Mouse (Mus musculus): Measurements from ENCODE around the gene Rhoh.
A peak's percentile ranks its signal among the peaks of the same experiment; 100 is the strongest.

Rhoh gene

DNA sequence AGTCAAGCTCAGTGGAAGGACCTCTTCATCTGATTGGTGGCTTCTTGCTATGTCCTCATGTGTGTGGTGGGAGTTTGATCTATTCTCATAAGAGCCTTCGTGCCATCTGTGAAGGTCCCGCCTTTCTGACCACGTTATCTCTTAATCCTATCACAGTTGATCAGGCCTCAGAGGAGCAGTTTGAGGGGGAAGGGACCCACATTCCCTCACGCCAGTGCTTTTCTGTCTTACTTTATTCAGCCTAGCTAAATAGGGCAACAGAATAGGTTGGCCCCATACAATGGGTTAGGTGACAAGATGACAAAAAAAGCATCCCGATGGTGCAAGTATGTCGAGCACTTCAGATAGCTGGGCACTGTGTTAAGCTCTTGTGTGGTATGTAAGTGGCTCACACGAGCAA lies 34.8 kb downstream of the Rhoh start:
- DNase-seq = no peak

DNA sequence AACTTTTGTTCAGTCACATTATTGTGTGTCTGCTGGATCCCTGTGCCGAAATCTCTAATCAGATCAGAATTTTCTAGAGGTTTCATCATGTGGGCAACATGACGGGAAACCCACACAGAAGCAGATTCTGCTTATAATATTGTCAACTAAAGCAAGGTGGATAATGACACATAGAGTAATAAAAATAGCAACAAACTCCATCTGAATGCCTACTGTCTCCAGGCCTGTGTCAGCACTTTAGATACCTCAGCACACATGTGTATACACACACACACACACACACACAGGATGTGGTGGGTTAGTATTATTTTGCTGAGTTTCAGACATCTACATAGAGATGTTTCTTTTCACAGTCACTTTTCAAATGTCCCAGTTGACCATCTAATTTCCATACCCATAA lies 36.7 kb downstream of the Rhoh start:
- DNase-seq = no peak

DNA sequence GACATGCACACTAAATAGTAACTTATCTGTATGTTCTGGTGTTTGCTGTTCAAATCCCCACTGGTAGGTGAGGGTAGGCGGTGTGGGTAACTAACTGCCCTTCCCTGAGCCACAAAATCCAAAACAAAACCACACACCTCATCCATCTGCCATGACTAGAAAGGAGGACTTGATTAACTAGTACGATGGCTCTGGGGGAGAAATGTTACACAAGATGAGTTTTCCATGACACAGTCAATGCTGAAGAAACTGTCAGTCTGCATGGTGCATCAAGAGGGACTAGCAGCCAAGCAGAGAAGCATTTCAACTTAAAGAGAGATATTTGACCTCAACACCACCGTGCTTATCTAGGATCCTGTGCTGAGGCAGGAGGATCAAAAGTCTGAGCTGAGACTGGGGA lies 37.7 kb downstream of the Rhoh start:
- DNase-seq = no peak

DNA sequence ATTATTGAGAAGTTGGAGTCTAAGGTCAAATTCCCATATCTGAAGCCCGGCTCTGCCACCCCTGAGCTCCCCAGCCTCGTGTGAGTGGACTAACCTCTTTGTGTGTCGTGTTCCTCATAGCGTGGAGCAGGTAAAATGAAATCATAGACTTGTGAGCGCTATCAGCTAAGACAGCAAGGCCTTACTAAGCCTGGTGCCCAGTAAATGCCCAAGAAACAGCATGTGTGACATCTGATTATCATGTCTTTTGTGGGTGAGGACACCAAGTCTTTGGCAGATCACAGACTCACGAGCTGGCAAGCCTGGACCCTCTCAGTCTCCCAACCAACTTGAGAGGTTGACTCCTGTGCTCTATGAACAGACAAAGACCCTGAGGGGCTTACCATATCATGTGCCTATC lies 39.1 kb downstream of the Rhoh start:
- DNase-seq = no peak

DNA sequence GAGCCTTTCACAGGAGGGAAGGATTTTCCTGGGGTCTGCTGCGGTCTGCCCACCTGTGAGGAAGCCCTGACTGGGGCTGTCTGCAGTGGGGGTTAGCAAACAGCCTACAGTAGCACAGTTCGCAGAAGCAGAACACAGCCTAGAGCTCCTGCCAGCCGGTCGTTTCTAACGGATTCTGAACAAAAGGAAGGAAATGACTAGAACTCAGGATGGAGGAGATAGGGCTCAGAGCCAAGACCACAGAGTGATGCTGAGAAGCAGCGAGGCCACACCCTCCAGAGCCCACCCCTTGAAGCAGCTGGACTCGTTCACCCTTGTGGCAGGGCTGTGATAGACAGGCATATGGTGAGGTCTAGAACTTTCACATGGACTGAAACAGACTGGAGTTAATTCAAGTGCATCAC lies 39.9 kb downstream of the Rhoh start:
- DNase-seq = peak; percentile 40 to 63

GRCm38 (mm10) chr5:65901868-65902418 lies 40.9 kb downstream of the Rhoh start:
- no peak for DNase-seq

- DNase-seq = no peak
These were observed 41.8 kb downstream of the Rhoh start for GRCm38 (mm10) chr5:65902811-65903210.

- no peak for DNase-seq
These were observed 43.5 kb downstream of the Rhoh start for GRCm38 (mm10) chr5:65904476-65904875.

DNA sequence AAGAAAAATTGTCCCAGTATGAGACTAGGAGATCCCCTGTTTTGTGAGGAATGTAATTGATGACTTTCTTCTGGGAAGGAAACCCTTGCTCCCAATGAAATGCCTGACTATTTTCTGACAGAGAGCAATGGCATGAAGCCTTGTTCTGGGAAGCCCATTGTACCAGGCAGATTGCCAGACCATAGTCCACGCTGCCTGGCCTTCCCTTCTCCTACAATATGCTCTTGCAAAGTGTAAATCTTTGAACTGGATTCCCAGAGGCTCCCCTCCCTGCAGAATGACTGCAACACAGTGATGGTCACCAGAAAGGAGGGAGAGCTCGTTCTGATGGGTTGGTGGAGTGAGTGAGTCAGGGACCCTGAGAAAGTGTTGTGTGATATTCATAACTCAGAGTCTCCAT lies 47.7 kb downstream of the Rhoh start:
- DNase-seq = no peak

DNA sequence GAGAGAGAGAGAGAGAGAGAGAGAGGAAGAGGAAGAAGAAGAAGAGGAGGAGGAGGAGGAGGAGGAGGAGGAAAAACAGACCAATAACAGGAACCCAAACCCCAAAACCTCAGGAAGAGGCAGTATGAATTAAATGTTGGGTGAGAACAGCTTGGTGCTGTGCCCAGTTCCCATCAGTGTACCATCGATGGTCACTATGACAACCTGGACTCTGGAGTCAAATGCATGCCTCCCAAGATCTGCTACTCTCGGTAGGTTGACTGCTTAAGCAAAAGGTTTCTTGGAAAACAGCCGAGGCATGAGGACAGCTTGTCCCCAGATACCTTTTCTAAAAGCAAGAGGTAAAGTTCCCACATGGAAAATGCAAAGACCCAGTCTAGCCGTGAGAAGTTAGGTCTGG lies 48.3 kb downstream of the Rhoh start:
- DNase-seq = no peak

DNA sequence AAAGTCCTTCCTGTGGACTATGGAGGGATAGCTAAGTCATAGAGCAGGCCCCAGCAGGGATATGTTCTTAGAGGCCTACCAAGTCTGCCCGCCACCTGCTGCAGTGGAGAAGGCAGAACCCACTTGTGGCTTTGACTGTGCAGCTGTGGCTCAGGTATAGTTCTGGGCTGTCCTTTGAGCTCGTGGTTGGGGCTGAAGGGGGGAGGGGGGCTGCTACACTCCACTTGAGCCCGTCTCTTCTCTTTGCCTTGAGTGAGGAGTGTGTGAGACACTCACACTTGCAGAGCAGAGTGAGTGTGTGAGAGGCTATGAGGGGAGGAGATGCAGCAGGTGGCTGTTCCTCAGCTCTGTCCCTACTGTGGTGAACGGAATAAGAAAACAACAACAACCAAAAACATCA lies 49.4 kb downstream of the Rhoh start:
- no peak for DNase-seq

GRCm38 (mm10) chr5:65911676-65912075 lies 50.7 kb downstream of the Rhoh start:
- peak in 1 of 2 experiments; percentile 8 for DNase-seq

GRCm38 (mm10) chr5:65912201-65912600 lies 51.2 kb downstream of the Rhoh start:
- DNase-seq = no peak

GRCm38 (mm10) chr5:65913126-65913525 lies 52.1 kb downstream of the Rhoh start:
- DNase-seq = no peak

- no peak for DNase-seq
These were observed 53.3 kb downstream of the Rhoh start for GRCm38 (mm10) chr5:65914342-65914741.

DNA sequence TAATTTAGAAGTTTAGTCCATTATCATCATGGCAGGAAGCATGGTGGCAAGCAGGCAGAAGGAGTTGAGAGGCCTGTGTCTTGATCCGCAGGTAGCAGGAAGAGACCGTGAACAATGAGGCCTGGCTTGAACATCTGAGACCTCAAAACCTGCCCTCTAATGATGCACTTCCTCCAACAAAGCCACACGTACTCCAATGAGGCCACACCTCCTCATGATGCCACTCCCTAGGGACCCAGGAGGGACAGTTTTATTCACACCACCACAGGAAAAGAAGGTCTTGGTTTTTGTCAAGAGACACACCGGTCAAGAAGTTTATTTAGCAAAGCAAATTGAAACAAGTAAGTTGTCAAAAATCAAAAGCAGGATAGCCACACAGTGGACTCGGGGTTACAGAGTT lies 55.9 kb downstream of the Rhoh start:
- DNase-seq = no peak

DNA sequence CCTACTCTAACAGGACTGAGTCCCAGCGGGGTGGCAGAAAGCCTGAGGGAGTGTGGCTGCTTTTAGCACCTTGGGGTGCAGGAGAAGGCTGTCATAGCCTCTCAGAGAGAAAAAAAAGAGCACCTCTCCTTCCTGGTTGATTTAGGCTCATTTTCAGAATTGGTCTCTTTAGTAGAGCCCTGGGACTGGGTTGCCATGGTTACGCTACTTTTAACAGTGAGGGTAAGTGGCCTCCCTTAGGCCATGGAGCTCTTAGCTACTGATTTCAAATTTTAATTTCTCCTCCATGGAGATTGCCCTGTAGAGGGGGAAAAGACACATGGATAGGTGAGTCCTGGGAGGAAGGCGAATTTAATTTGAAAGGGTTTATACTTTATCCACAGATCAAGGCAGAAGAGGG lies 57.6 kb downstream of the Rhoh start:
- no peak for DNase-seq

DNA sequence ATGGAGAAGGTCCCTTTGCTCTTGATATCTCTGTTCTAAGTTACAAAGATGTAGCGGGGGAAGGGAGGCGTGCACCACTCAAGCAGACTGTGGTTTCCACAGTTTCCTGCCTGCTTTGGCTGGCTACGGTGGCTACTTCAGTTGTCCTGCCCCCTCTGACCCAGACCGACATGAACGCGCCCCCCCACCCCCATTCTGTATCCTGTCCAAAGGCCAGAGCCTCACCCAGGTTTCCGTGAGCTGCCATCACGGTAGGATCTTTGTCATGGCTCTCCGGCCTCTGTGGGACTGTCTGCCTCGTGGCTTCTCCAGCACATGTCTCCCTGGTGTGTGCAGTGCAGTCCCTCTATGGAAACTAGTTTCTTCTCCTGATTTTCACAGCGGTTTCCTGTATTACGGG lies 58.3 kb downstream of the Rhoh start:
- DNase-seq = peak in 1 of 2 experiments; percentile 32

DNA sequence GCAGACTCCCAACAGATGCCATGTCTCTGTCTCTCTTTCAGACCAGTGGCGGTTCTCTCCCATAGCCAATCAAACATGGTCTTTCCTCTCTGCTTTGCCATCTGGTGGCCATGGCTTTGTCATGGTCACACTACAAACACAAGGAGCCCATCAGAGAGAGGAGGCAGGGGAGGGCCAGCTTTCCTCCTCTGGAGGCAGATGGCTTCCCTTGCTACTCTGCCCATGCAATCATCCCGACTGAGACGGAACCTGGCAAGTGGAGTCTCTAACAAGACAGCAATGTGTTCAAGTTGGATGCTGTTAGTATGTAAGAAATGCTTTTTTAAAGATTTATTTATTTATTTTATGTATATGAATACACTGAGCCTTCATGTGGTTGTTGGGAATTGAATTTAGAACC lies 58.9 kb downstream of the Rhoh start:
- DNase-seq = no peak

DNA sequence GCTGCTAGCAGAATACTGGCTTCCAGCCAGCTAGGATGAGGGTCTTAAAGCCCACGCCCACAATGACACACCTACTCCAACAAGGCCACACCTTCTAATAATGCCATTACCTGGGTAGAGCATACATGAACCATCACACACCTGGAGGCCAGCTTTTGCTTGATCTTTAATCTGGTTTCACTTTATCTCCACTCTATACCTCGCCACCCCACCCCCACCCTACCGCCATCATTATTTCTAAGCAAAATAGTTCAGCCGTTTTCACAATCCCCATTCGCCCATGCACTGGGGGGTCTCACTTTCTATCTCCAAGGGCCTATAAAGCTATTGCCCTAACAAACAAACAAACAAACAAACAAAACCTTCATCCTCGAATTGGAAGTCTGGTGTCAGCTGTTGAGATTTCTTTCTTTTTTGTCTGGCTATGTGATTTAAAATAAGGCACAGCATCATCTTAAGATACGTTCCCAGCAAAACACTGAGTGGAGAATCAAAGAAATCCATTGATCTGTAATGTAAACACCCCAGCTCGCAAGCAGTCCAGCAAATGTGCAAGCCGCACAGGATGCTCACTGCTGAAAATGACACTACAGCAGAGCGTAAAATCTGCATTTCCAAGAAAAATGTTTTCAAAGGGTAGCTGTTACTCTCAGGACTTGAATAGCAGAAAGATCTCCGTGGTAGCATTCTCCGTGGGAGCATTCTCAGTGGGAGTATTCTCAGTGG lies 59.9 kb downstream of the Rhoh start:
- no peak for DNase-seq

- no peak for DNase-seq
These were observed 60.6 kb downstream of the Rhoh start for GRCm38 (mm10) chr5:65921477-65922138.

GRCm38 (mm10) chr5:65926666-65927065 lies 65.7 kb downstream of the Rhoh start:
- no peak for DNase-seq

DNA sequence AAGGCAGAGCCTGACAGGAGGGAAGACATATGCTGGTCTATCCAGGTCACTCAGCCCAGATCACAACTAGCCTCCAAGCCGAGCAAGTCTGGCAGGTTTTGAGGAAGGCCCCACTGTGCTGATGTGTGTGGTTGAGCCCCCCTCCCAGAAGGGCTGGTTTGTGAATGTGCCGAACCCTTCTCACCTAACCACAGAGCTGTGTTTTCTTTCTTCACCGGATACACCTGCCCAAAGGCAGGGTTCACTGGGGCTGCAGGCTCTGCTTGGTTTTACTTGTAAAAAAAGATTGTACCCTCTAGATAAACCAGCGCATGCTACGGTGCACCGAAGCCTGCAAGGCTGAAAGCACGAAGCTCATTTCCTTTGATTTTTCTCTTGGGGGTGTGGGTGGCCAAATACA lies 68.1 kb downstream of the Rhoh start:
- peak in 1 of 2 experiments; percentile 6 for DNase-seq

DNA sequence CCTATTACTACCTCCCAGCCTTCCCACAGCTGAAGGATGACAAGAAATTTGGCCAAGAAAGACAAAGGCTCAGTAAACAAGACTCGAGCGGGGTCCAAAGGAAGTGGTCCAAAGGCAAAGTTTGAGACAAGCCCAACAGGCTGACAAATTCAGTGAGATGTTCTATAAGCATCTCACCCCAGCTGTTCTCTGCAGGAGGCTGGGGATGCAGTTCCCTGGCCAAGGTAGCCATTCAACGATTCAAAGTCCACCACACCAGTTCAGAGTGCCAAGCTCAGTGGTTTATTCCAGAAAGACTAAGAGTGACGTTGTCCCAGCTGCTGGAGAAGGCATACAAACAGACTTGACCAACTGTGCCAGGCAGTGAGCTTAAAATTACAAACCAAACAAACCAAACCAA lies 69.2 kb downstream of the Rhoh start:
- no peak for DNase-seq

All from kidney, postnatal 4 days (tissue).